Mouse (Mus musculus) cerebellum, adult 9-10 months (tissue): ENCODE measurements around the gene Fam169b.
"Not testable (repeated sequence)": the region's sequence is repeated elsewhere in the genome, so short reads cannot be mapped to it uniquely, and the experiment has no call there.

Source experiments
- DNase-seq: peaks from one replicate; pipeline ENCODE4 v3.0.0; 2022

Gene Fam169b

GRCm38 (mm10) chr7:68286526-68287481 lies 13.2 kb downstream of the Fam169b start:
- DNase-seq = no peak

GRCm38 (mm10) chr7:68287582-68287981 lies 13.9 kb downstream of the Fam169b start:
- DNase-seq = no peak

- not testable (repeated sequence) for DNase-seq
Observed at GRCm38 (mm10) chr7:68288000-68288399, 14.4 kb downstream of the Fam169b start.

GRCm38 (mm10) chr7:68289081-68289480 lies 15.4 kb downstream of the Fam169b start:
- no peak for DNase-seq

- no peak for DNase-seq
Observed at GRCm38 (mm10) chr7:68291603-68292002, 18.0 kb downstream of the Fam169b start.

- no peak for DNase-seq
Observed at GRCm38 (mm10) chr7:68293997-68294789, 20.6 kb downstream of the Fam169b start.

GRCm38 (mm10) chr7:68296487-68296886 lies 22.8 kb downstream of the Fam169b start:
- no peak for DNase-seq

- no peak for DNase-seq
Observed at GRCm38 (mm10) chr7:68298381-68299076, 24.9 kb downstream of the Fam169b start.

- no peak for DNase-seq
Observed at GRCm38 (mm10) chr7:68301160-68301559, 27.5 kb downstream of the Fam169b start.

GRCm38 (mm10) chr7:68302586-68303433 lies 29.2 kb downstream of the Fam169b start:
- DNase-seq = peak; percentile 73

- DNase-seq = no peak
Observed at GRCm38 (mm10) chr7:68303685-68304084, 30.0 kb downstream of the Fam169b start.

- DNase-seq = no peak
Observed at GRCm38 (mm10) chr7:68305781-68306575, 32.3 kb downstream of the Fam169b start.

- no peak for DNase-seq
Observed at GRCm38 (mm10) chr7:68306756-68307155, 33.1 kb downstream of the Fam169b start.

GRCm38 (mm10) chr7:68311469-68311868 lies 37.8 kb downstream of the Fam169b start:
- no peak for DNase-seq

- peak; percentile 32 for DNase-seq
Observed at GRCm38 (mm10) chr7:68312395-68312794, 38.8 kb downstream of the Fam169b start.

GRCm38 (mm10) chr7:68313038-68313782 lies 39.6 kb downstream of the Fam169b start:
- no peak for DNase-seq

GRCm38 (mm10) chr7:68314286-68314685 lies 40.6 kb downstream of the Fam169b start:
- no peak for DNase-seq

- DNase-seq = no peak
Observed at GRCm38 (mm10) chr7:68315068-68315467, 41.4 kb downstream of the Fam169b start.

- peak; percentile 73 for DNase-seq
Observed at GRCm38 (mm10) chr7:68318006-68318788, 44.6 kb downstream of the Fam169b start.

- no peak for DNase-seq
Observed at GRCm38 (mm10) chr7:68318979-68319378, 45.3 kb downstream of the Fam169b start.
